Mouse (Mus musculus) brain, embryonic 14.5 days (tissue): ENCODE measurements around the gene Rtn4rl1. TPM values are rescaled to one million over a fixed set of nuclear protein-coding genes. Genes with fewer than 3 reads are reported as not detected.

Experiments used
- DNase-seq: peaks from one replicate; pipeline ENCODE4 v3.0.0-alpha.2; 2011; ENCODE audit warnings: low read depth
- CTCF ChIP-seq: fragments of 200-500 bp; IDR thresholded peaks from 2 replicates; pipeline ENCODE4 v1.5.1; 2012; ENCODE audit warnings: inconsistent platforms, mild to moderate bottlenecking, moderate library complexity, borderline replicate concordance; ENCODE audit not compliant: insufficient read depth, insufficient read length; ENCODE audit errors: extremely low read depth
- POLR2A ChIP-seq: fragments of 200-500 bp; IDR thresholded peaks from 2 replicates; pipeline ENCODE4 v1.6.1; 2012; ENCODE audit warnings: mild to moderate bottlenecking, inconsistent platforms, borderline replicate concordance; ENCODE audit not compliant: poor library complexity, insufficient read depth, insufficient read length, severe bottlenecking; ENCODE audit errors: extremely low read depth
- polyA plus RNA-seq: library from polyadenylated mRNA; depleted of rRNA; stranded (reverse); fragments of >200 nt; gene quantifications from 2 replicates; pipeline ENCODE4 v1.2.3, GENCODE M21; 2012

Rtn4rl1 gene
- polyA plus RNA-seq, 1 experiment = 12.1 TPM

GRCm38 (mm10) chr11:75178672-75179208, 14.8 kb upstream of the Rtn4rl1 start, which contains the start of gene Ovca2:
Gene Ovca2 (minus strand): TSS chr11:75178835.
- peak; percentile 95 for TF ChIP-seq CTCF
- peak; percentile 43; the same call in 1 of the 2 replicates for TF ChIP-seq POLR2A
- peak; percentile 97 for DNase-seq

DNA sequence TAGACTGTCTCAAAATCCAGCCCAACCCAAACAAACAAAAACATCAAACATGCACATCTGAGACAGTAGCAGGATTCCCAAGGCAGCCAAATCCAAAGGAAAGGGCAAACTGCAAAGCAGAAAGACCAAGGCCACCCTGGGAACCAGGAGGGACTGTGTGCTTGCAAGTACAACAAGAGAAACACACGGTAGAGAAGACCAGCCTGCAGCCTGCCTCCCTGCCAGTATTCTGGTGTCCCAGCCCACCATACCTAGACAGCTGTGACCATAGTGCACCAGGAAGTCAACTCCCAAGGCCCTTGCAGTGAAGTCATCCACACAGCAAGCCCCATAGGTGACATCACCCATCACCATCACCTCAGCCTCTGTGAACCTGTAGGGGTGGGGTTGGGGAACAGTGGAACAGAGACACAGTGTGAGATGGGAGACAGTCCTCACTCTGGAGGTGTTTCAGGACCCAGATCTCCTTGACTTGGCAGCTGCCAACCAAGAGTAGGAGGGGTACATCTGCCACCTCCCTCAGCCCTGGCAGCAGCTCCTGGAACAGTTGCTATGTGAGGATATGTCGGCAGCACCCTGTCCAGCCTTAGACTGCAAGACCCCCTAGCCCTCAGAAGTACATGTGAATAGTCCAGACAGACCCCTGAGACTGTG, 9.5 kb upstream of the Rtn4rl1 start:
- TF ChIP-seq CTCF (no peak), POLR2A (no peak)
- DNase-seq = no peak

DNA sequence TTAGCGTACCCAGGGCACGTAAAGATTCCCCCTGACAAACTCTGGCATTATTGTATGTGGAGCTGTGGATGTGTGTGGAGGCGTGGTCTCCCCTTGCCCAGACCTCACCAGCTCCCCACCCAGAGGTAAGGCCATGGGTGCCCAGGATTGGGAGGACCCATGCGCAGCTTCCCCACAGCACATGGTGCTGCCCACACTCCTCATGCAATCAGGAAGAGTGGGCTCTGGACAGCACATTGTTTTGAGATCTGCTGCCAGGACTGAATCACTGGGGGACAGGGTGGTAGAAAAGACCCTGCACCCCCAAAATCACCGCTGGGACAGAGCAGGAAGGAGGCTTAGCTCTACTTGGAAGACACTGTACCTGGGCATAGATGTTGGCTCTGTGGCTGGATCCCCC, 9.0 kb upstream of the Rtn4rl1 start:
- DNase-seq = no peak
- no peak for TF ChIP-seq POLR2A
- no peak for TF ChIP-seq CTCF

DNA sequence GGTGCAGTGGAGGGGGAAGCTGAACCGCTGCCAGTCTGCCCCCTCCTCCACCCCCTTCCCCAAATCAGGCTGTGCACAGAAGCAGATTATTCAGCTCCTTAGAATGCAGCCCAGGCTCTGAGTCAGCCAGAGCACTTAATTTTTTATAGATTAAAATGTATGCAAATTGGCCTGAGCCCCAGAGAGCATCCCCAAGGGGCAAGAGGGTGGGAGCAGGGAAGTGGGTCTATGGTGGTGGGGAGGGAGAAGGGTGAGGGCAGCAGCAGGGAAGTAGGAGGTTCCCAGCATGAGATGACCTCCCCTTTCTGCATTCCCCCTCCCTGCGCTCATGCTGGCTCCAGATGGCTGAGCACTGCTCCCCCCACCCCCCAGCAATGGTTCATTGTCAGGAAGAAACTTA, 8.6 kb upstream of the Rtn4rl1 start:
- peak; percentile 46 for DNase-seq
- TF ChIP-seq CTCF = no peak
- TF ChIP-seq POLR2A = no peak

- TF ChIP-seq CTCF (no peak), POLR2A (no peak)
- no peak for DNase-seq
Measured at GRCm38 (mm10) chr11:75189713-75190370, 3.7 kb upstream of the Rtn4rl1 start.

- peak; percentile 95 for DNase-seq
- peak; percentile 37; the same call in 1 of the 2 replicates for TF ChIP-seq POLR2A
- 0 out of 2 replicates have a peak, but pooled peaks have one; percentile 23 for TF ChIP-seq CTCF
Measured at GRCm38 (mm10) chr11:75190371-75190724, 3.2 kb upstream of the Rtn4rl1 start.

DNA sequence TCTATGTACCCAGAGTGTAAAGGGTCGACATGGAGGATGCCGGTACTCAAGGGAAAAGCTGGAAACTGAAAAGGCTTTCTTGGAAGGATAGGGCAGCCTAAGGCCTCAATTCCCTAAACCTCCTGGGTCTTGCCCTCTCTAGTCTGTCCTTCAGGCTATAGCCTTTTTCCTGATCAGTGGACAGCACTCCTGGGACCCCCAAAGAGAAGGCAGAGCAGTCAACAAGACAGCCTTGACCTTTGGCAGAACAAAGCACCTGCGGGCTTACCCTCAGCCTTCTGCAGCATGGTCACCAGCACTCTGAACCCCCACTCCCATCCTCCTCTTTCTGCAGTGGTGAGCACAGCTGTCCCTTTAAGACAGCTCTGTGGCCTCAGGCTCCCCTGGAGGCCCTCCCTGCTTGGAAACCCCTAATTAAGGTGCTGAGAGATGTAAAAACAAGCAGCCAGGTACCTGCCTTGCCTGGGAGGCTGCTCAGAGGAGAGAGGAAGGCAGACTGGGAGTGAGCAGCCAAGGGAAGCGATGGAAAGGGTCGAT, 2.6 kb upstream of the Rtn4rl1 start, which contains the start of gene Dph1:
Gene Dph1 (minus strand): TSS at position 337 of the 537 bp plus-strand sequence.
- TF ChIP-seq POLR2A (no peak), CTCF (no peak)
- no peak for DNase-seq

DNA sequence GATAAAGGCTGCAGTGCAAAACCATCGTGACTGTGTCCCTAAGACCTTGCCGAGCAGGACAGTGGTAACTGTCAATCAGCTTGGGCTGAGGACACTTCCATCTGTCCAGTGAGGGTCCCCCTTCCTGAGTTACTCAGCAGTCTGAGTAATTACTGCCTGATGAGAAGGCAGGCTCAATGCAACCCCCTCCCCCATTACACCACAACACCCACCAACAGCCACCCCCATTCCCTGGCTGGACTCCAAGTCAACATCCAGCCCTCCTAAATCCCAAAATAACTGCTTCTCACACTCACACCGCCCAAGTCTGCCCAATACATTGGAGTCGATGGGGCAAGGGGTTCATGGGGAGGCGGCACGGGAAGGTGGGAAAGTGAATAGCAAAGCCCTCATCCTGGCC, 1.7 kb upstream of the Rtn4rl1 start:
- DNase-seq = no peak
- TF ChIP-seq CTCF (no peak), POLR2A (no peak)

DNA sequence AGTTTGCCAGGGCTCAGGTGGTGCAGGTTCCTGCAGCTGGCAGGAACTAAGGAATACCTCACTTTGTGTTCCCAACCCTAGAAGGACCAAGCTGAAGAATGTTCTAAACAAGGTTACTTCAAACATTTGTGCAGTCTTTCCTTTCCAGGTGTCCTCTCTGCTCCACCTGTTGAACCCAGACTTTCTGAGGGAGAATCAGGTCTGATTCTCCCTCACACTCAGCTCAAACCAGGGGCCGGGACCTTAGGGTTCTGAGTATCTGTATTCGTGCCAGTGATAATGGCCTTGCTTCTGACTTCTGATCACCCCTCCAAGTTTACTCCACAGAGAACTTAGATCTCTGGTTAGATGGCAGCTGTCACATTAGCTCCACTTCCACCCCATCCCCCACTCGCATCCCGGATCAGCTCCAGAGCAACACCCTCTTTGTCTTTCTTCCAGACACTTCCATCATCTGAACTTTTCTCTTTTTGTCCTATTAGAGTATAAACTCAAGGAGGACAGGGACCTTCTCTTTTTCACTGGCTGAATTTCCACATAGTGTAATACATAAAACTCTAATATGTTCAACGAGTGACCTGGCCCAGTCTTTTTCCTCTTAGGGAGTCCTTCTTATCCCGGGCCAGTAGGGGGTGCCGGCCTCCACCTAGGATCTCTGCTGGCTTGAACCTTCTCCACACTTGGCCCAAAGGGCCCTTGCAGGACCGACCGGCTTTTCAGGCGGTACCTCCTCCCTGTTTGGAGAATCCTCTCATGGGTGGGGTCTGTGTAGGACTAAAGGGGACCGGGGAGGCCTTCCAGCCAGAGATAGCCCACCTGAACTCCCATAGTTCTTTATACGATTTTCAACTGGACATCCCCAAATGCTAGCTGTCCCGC, 1.0 kb upstream of the Rtn4rl1 start:
- TF ChIP-seq POLR2A = no peak
- TF ChIP-seq CTCF = peak; percentile 80

DNA sequence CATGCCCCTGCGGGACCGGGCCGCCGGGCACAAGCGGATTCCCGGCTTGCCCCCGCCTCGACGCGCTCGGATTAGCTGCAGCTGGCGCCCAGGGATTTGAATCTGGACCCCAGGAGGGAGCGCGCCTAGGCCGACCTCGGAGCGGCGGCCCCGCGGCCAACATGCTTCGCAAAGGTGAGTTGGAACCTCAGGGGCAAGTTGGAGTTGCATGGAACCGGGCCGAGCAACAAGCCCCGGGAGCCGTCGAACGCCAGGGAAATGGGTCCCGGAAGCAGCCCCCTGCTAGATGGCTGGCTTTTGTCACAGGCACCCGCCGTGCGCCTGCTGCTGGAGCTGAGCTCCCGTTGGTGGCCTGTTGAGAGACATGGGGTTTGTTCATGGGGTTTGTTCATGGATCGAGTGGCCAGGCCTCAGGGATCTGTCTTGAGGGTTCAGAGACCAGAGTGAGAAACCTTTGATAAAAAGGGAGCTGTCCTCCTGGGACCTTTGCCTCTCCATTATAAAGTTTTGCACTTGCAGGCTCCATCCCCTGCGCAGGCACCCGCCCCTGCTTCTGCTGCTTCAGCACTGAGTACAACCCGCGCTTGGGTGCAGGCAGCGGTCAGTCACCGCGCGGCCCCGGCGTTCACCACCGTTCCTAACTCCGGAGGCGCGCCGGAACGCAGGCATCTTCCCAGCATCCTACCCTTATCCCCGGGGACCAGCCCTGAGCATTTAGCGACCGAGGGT, 702 bp downstream of the Rtn4rl1 start:
- no peak for DNase-seq
- TF ChIP-seq CTCF (no peak), POLR2A (no peak)

More for the DNA sequence above, 1.0 kb upstream of the Rtn4rl1 start:
- DNase-seq = peak; percentile 86
